Mouse (Mus musculus) CD4-positive, CD25-positive, alpha-beta regulatory T cell (primary cell): ENCODE results near the gene Ugt2a1. TPM values are rescaled to one million over a fixed set of nuclear protein-coding genes. Genes with fewer than 3 reads are reported as not detected.

Experiments
- polyA plus RNA-seq: library from polyadenylated mRNA; unstranded; fragments of 100-300 nt; shearing (Covaris generic); gene quantifications from one replicate; pipeline ENCODE4 v1.2.1, GENCODE M21; 2017

Gene Ugt2a1
- polyA plus RNA-seq: not detected

GRCm38 (mm10) chr5:87490771-87491170 lies at the start of gene Ugt2a1:
TSS of gene Ugt2a1 (minus strand) at chr5:87490871.

GRCm38 (mm10) chr5:87538111-87538510 lies 47.4 kb upstream of the Ugt2a1 start, which contains the start of gene Sult1b1:
TSS of gene Sult1b1 (minus strand) at chr5:87538195.

GRCm38 (mm10) chr5:87486706-87487105 lies 4.0 kb downstream of the Ugt2a1 start, which contains the start of gene Gm43638:
TSS of gene Gm43638 (minus strand) at chr5:87486806.

DNA sequence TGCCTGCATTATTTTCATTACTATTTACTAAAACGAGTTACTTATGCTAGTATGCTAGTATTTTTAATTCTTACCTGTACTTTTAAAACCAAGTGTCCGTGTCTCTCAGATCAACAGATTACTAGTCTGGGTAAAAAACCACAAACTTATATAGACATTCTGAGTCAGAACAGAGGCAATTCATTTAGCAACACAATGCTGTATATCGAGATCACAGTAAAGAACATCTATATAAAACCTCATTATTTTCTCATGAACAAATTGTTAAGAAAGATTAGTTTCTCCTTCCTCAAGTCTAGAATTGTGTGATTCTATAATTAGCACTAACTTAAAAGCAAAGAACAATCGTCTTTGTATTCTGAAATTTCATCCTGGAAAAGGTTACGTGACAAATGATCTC lies 8.5 kb downstream of the Ugt2a1 start, which contains the start of gene Ugt2a2:
Gene Ugt2a2, minus strand, starts transcription at position 101 of the 400 bp plus-strand sequence.

GRCm38 (mm10) chr5:87424041-87424440 lies 66.6 kb downstream of the Ugt2a1 start, which contains the start of gene Ugt2b38:
TSS of gene Ugt2b38 (minus strand) at chr5:87424203.

Other genes with a start within 250 kb of the Ugt2a1 start
- gene Ugt2b37, start 236.1 kb downstream of the Ugt2a1 start, polyA plus RNA-seq: 0.12 TPM
- not detected for gene Ugt2a3, start 153.7 kb downstream of the Ugt2a1 start, polyA plus RNA-seq
- not detected for gene Ugt2b38, start 66.7 kb downstream of the Ugt2a1 start, polyA plus RNA-seq
- not detected for gene Ugt2a2, start 8.6 kb downstream of the Ugt2a1 start, polyA plus RNA-seq
- gene Gm43638, start 4.1 kb downstream of the Ugt2a1 start, polyA plus RNA-seq: not detected
- gene Sult1b1, start 47.3 kb upstream of the Ugt2a1 start, polyA plus RNA-seq: not detected
- 0.12 TPM for gene Sult1d1, start 78.2 kb upstream of the Ugt2a1 start, polyA plus RNA-seq
- gene Sult1e1, start 100.7 kb upstream of the Ugt2a1 start, polyA plus RNA-seq: not detected
- gene Csn1s1, start 175.3 kb upstream of the Ugt2a1 start, polyA plus RNA-seq: not detected
- not detected for gene Csn2, start 208.8 kb upstream of the Ugt2a1 start, polyA plus RNA-seq